Mouse (Mus musculus) stomach, postnatal 0 days (tissue): ENCODE measurements around the gene Krtap16-1. TPM values are rescaled to one million over a fixed set of nuclear protein-coding genes. Genes with fewer than 3 reads are reported as not detected.

Experiments
- ATAC-seq: fragments of 200-750 bp; cut with Nextera tagmentation; 2 replicates; pipeline ENCODE4 v1.8.0; 2017; ENCODE audit not compliant: low FRiP score, low TSS enrichment
- DNase-seq: peaks from one replicate; pipeline ENCODE4 v3.0.0-alpha.2; 2016; ENCODE audit warnings: low spot score
- H3K27ac ChIP-seq: fragments of 300-500 bp; sonication (generic); replicated peaks from 2 replicates; pipeline ENCODE4 v1.5.1; 2014; ENCODE audit warnings: mild to moderate bottlenecking, control low read depth
- H3K27me3 ChIP-seq: fragments of 300-500 bp; sonication (generic); 2 replicates; pipeline ENCODE4 v1.6.1; 2014; ENCODE audit warnings: low read length; ENCODE audit not compliant: control insufficient read depth, insufficient read depth
- H3K36me3 ChIP-seq: fragments of 300-500 bp; sonication (generic); 2 replicates; pipeline ENCODE4 v1.6.1; 2014; ENCODE audit warnings: low read length, mixed read lengths; ENCODE audit not compliant: control insufficient read depth, insufficient read depth
- H3K4me1 ChIP-seq: fragments of 300-500 bp; sonication (generic); replicated peaks from 2 replicates; pipeline ENCODE4 v1.6.1; 2014; ENCODE audit warnings: antibody characterized with exemption; ENCODE audit not compliant: control insufficient read depth, insufficient read depth
- H3K4me2 ChIP-seq: fragments of 300-500 bp; sonication (generic); replicated peaks from 2 replicates; pipeline ENCODE4 v1.6.1; 2014; ENCODE audit warnings: low read depth, mild to moderate bottlenecking, control low read depth, moderate library complexity
- H3K4me3 ChIP-seq: fragments of 300-500 bp; sonication (generic); 2 replicates; pipeline ENCODE4 v1.5.1; 2014; ENCODE audit warnings: low read depth, low read length, control low read depth
- H3K9ac ChIP-seq: fragments of 300-500 bp; sonication (generic); 2 replicates; pipeline ENCODE4 v1.6.1; 2014; ENCODE audit warnings: mild to moderate bottlenecking, low read length, control low read depth, mixed read lengths
- H3K9me3 ChIP-seq: fragments of 300-500 bp; sonication (generic); 2 replicates; pipeline ENCODE4 v1.6.1; 2016; ENCODE audit warnings: low read length; ENCODE audit not compliant: control insufficient read depth
- CTCF ChIP-seq: IDR thresholded peaks from 2 replicates; pipeline ENCODE4 v1.5.1; 2016; ENCODE audit warnings: antibody characterized with exemption, low read depth, mild to moderate bottlenecking, moderate library complexity
- EP300 ChIP-seq: optimal IDR thresholded peaks from 2 replicates; pipeline ENCODE3; 2016; ENCODE audit warnings: antibody characterized with exemption
- WGBS: fragments of 180-500 bp; shearing (Covaris S2); extraction: QIAGEN DNeasy Blood & Tissue Kit; methylation state at CpG from one replicate; pipeline ENCODE4 v1.1.7; 2014; 5-methylcytosine and 5-hydroxymethylcytosine counted together
- polyA plus RNA-seq: library from polyadenylated mRNA; unstranded; fragments of >200 nt; fragmentation: Nextera tagmentation; extraction: Ambion mirVana; gene quantifications from 2 replicates; pipeline ENCODE4 v1.2.1, GENCODE M21; 2015

Gene Krtap16-1
- polyA plus RNA-seq, 1 experiment from 2014 or later = 0.10 TPM

GRCm38 (mm10) chr11:99983442-99983841 is 3.0 kb downstream of the Krtap16-1 start:
- no peak for TF ChIP-seq EP300
- TF ChIP-seq CTCF = no peak
- no peak for DNase-seq
- no peak for ATAC-seq
- H3K4me1 ChIP-seq = no peaks in the 10 kb centered on the region
- H3K4me3 ChIP-seq = no peak overlapping the region
- H3K9me3 ChIP-seq = no peaks in the 10 kb centered on the region
- H3K4me2 ChIP-seq = no peak overlapping the region
- H3K36me3 ChIP-seq = no peaks in the 10 kb centered on the region
- no peak overlapping the region for H3K27ac ChIP-seq
- 76% methylated on average over 1 of the region's 1 CpGs for WGBS
- H3K9ac ChIP-seq = no peak overlapping the region
- H3K27me3 ChIP-seq = no peaks in the 10 kb centered on the region

GRCm38 (mm10) chr11:99982731-99983130 is 3.7 kb downstream of the Krtap16-1 start:
- Histone ChIP-seq H3K4me2 (no peak overlapping the region), H3K4me3 (no peak overlapping the region), H3K4me1 (no peaks in the 10 kb centered on the region), H3K9me3 (no peaks in the 10 kb centered on the region), H3K36me3 (no peaks in the 10 kb centered on the region), H3K27ac (no peak overlapping the region), H3K9ac (no peak overlapping the region), H3K27me3 (no peaks in the 10 kb centered on the region)
- no peak for ATAC-seq
- WGBS = 84% methylated on average over 9 of the region's 9 CpGs
- no peak for TF ChIP-seq EP300
- TF ChIP-seq CTCF = no peak
- DNase-seq = no peak

- no peak for ATAC-seq
- Histone ChIP-seq H3K27me3 (no peaks in the 10 kb centered on the region), H3K9ac (no peak within 1 kb of the TSS), H3K4me2 (no peak within 1 kb of the TSS), H3K4me3 (no peak within 1 kb of the TSS), H3K9me3 (no peaks in the 10 kb centered on the region), H3K27ac (no peak within 1 kb of the TSS), H3K4me1 (no peaks in the 10 kb centered on the region), H3K36me3 (no peaks in the 10 kb centered on the region)
- no peak for TF ChIP-seq CTCF
- no peak for TF ChIP-seq EP300
- DNase-seq = no peak
- WGBS = 70% methylated on average over 5 of the region's 5 CpGs
Measured at GRCm38 (mm10) chr11:99978953-99979352, 7.4 kb downstream of the Krtap16-1 start, which contains the start of gene Krtap29-1. TSS of gene Krtap29-1 (minus strand) at chr11:99979053.

GRCm38 (mm10) chr11:99965961-99966360 is 20.4 kb downstream of the Krtap16-1 start:
- Histone ChIP-seq H3K36me3 (no peaks in the 10 kb centered on the region), H3K27ac (no peak overlapping the region), H3K9ac (no peak overlapping the region), H3K4me3 (no peak overlapping the region), H3K4me1 (no peaks in the 10 kb centered on the region), H3K27me3 (no peaks in the 10 kb centered on the region), H3K4me2 (no peak overlapping the region), H3K9me3 (no peaks in the 10 kb centered on the region)
- ATAC-seq (no peak), DNase-seq (no peak)
- TF ChIP-seq CTCF (no peak), EP300 (no peak)
- 13% methylated on average over 2 of the region's 2 CpGs for WGBS

- 55% methylated on average over 6 of the region's 6 CpGs for WGBS
Measured at GRCm38 (mm10) chr11:99964213-99964612, 22.2 kb downstream of the Krtap16-1 start.

GRCm38 (mm10) chr11:99948175-99948574 is 38.2 kb downstream of the Krtap16-1 start, which contains the start of gene Krtap9-5:
TSS of gene Krtap9-5 (plus strand) at chr11:99948475.
- TF ChIP-seq EP300 = no peak
- no peak for TF ChIP-seq CTCF
- Histone ChIP-seq H3K4me3 (no peak within 1 kb of the TSS), H3K4me1 (no peaks in the 10 kb centered on the region), H3K9me3 (no peaks in the 10 kb centered on the region), H3K36me3 (no peaks in the 10 kb centered on the region), H3K4me2 (no peak within 1 kb of the TSS), H3K9ac (no peak within 1 kb of the TSS), H3K27me3 (no peaks in the 10 kb centered on the region), H3K27ac (no peak within 1 kb of the TSS)
- ATAC-seq (no peak), DNase-seq (no peak)
- WGBS = 97% methylated on average over 2 of the region's 2 CpGs

More at GRCm38 (mm10) chr11:99964213-99964612, 22.2 kb downstream of the Krtap16-1 start:
- H3K9me3 ChIP-seq = no peaks in the 10 kb centered on the region
- ATAC-seq (no peak), DNase-seq (no peak)
- H3K4me3 ChIP-seq = no peak overlapping the region
- no peak for TF ChIP-seq EP300
- TF ChIP-seq CTCF = no peak; the same call in 1 of the 2 replicates
- no peak overlapping the region for H3K9ac ChIP-seq
- H3K36me3 ChIP-seq = no peaks in the 10 kb centered on the region
- no peaks in the 10 kb centered on the region for H3K4me1 ChIP-seq
- no peaks in the 10 kb centered on the region for H3K27me3 ChIP-seq
- no peak overlapping the region for H3K27ac ChIP-seq
- no peak overlapping the region for H3K4me2 ChIP-seq
